In the genomic region with DNA sequence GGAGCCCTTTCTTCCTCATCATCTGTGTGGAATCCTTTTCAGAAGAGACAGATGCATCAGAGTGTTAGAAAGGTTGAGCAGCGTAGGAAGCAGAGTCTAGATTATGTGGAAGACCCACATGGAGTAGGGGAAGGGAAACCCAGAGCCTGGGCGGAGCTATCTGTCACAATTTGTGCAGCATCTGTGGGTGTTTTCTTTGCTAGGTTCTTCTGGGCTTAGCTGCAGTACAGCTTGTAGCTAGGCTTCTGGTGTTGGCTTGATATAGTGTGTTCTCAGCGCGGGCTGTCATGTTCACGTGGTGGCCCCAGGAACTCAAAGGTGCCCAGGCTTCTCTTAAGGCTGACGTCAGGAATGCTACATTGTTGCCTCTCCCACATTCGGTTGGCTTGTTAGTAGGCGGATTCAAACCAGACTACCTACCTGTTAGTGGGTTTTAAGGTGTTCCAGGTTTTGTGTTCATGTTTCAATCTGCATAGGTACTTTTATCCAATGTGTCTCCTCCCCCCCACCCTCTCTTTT, we compare ENCODE assay signal across 34 mouse cellular contexts. TPM values are rescaled to one million over a fixed set of nuclear protein-coding genes. Genes with fewer than 3 reads are reported as not detected.
"Had no signal": no experiment of that assay in that cellular context is flagged by ENCODE, and none has a peak within 500 bp of the region (broad histone marks: within the 10 kb centered on the region; RNA-seq: fewer than 3 reads in every experiment).

No protein-coding gene starts in this region.

- DNase-seq: heart, postnatal 10 days; heart, postnatal 14 days; heart, postnatal 36 days; heart, postnatal 4 days; kidney, adult 11 months; kidney, adult 18-20 months; kidney, adult 2 months; kidney, adult 8-10 months; kidney, adult 9 months; kidney, postnatal 10 days; kidney, postnatal 14 days; kidney, postnatal 25 days; kidney, postnatal 36 days; kidney, postnatal 4 days; layer of hippocampus, adult 9-11 months had no signal

- ATAC-seq: hindbrain, embryonic 16.5 days; hindbrain, postnatal 0 days; inflammation-experienced regulatory T-cells, adult 6 months; intestine, embryonic 15.5 days; intestine, embryonic 16.5 days; intestine, postnatal 0 days had no signal

- H3K27ac ChIP-seq: heart, embryonic 10.5 days; heart, embryonic 13.5 days; heart, embryonic 15.5 days; hindbrain, embryonic 10.5 days; hindbrain, embryonic 12.5 days; hindbrain, embryonic 13.5 days; hindbrain, embryonic 14.5 days; hindbrain, embryonic 15.5 days; hindbrain, postnatal 0 days; intestine, embryonic 15.5 days; kidney, embryonic 15.5 days; kidney, postnatal 0 days; layer of hippocampus, adult 2 months; left cerebral cortex, adult 2 months had no signal

- H3K36me3 ChIP-seq: heart, embryonic 15.5 days; hindbrain, embryonic 12.5 days; hindbrain, embryonic 13.5 days; hindbrain, embryonic 15.5 days; intestine, embryonic 15.5 days had no signal

- H3K27me3 ChIP-seq: heart, embryonic 12.5 days; heart, embryonic 13.5 days; heart, embryonic 15.5 days; hindbrain, embryonic 12.5 days; hindbrain, embryonic 13.5 days; hindbrain, embryonic 15.5 days; intestine, embryonic 15.5 days; kidney, embryonic 15.5 days had no signal

- H3K4me3 ChIP-seq: heart, embryonic 10.5 days; heart, embryonic 12.5 days; heart, embryonic 13.5 days; heart, embryonic 15.5 days; hindbrain, embryonic 10.5 days; hindbrain, embryonic 12.5 days; hindbrain, embryonic 13.5 days; hindbrain, embryonic 15.5 days; intestine, embryonic 15.5 days; kidney, embryonic 15.5 days; layer of hippocampus, adult 2 months; left cerebral cortex, adult 2 months had no signal

RNA-seq across cellular contexts. Expression of a gene that starts 32.3 kb away (rescaled TPM):
- polyA plus RNA-seq: inflammation-experienced regulatory T-cells, adult 6 months had no signal
